Comparison of ENCODE assay signal across 8 mouse cellular contexts in the genomic region with DNA sequence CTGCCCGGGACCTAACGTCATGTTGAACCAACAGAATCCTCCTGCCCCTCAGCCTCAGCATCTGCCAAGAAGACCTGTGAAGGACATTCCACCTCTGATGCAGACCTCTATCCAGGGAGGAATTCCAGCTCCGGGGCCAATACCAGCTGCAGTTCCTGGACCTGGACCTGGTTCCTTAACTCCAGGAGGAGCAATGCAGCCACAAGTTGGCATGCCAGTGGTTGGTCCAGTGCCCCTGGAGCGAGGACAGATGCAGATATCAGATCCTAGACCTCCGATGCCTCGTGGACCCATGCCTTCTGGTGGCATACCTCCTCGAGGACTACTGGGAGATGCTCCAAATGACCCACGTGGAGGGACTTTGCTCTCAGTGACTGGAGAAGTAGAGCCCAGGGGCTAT. TPM values are rescaled to one million over a fixed set of nuclear protein-coding genes. Genes with fewer than 3 reads are reported as not detected.
A peak's percentile ranks its signal among the peaks of the same experiment; 100 is the strongest.
DNase-seq lines count a peak whose midpoint lies in the region; ATAC-seq and TF ChIP-seq lines count a peak whose summit lies in the region.

No protein-coding gene starts in this region.

- no peaks in the 10 kb centered on the region for H3K36me3 ChIP-seq in testis, adult 2 months (ENCODE audit: control insufficient read depth, insufficient read depth, low read length)
- H3K36me3 ChIP-seq in hindbrain, embryonic 12.5 days: peaks cover 38% of the 10 kb centered on the region
- H3K36me3 ChIP-seq in midbrain, embryonic 13.5 days: peaks cover 38% of the 10 kb centered on the region

- 0 out of 2 replicates have a peak, but pooled peaks cover 4% of the 10 kb centered on the region for H3K9me3 ChIP-seq in hindbrain, embryonic 12.5 days (replicated peaks)
- H3K9me3 ChIP-seq in midbrain, embryonic 13.5 days: no peaks in the 10 kb centered on the region

- no peak for DNase-seq in cerebellum, postnatal 4 days (ENCODE audit: low spot score in 2 of 2)
- no peak for DNase-seq in testis, postnatal 10 days (ENCODE audit: low spot score)
- DNase-seq in ovary, postnatal 10 days (ENCODE audit: low spot score): no peak

- peak overlapping the region; percentile 82; the same call in 1 of the 2 replicates for H3K9ac ChIP-seq in hindbrain, embryonic 12.5 days
- H3K9ac ChIP-seq in midbrain, embryonic 13.5 days (replicated peaks): peak overlapping the region; percentile 82; the same call in 1 of the 2 replicates

- H3K4me1 ChIP-seq in testis, adult 2 months (ENCODE audit: control insufficient read depth, insufficient read depth, low read length): peaks cover 9% of the 10 kb centered on the region
- peaks cover 18% of the 10 kb centered on the region for H3K4me1 ChIP-seq in hindbrain, embryonic 12.5 days
- H3K4me1 ChIP-seq in midbrain, embryonic 13.5 days (replicated peaks): peaks cover 25% of the 10 kb centered on the region

- peak overlapping the region; percentile 93 for H3K4me3 ChIP-seq in testis, adult 2 months (ENCODE audit: control insufficient read depth, low read depth, low read length)
- peak overlapping the region; percentile 68 for H3K4me3 ChIP-seq in hindbrain, embryonic 12.5 days
- peak overlapping the region; percentile 80 for H3K4me3 ChIP-seq in midbrain, embryonic 13.5 days (replicated peaks)

- peak; percentile 5; the same call in 1 of the 2 replicates for ATAC-seq in cerebellum, adult (ENCODE audit: insufficient number of reproducible peaks, low FRiP score, low TSS enrichment)
- no peak for ATAC-seq in hindbrain, embryonic 12.5 days (ENCODE audit: low FRiP score)
- no peak for ATAC-seq in midbrain, embryonic 13.5 days
- no peak for ATAC-seq in frontal cortex, adult (ENCODE audit: low TSS enrichment)

- WGBS in hindbrain, embryonic 12.5 days: 94% methylated on average over 8 of the region's 8 CpGs
- 95% methylated on average over 8 of the region's 8 CpGs for WGBS in midbrain, embryonic 13.5 days

- peak overlapping the region; percentile 73 for H3K4me2 ChIP-seq in hindbrain, embryonic 12.5 days (replicated peaks)
- H3K4me2 ChIP-seq in midbrain, embryonic 13.5 days (replicated peaks): peak overlapping the region; percentile 91

- TF ChIP-seq POLR2A in testis, adult 2 months (IDR thresholded peaks at IDR 0.05; ENCODE audit: control insufficient read depth, low read depth, low read length): no peak

- H3K27me3 ChIP-seq in testis, adult 2 months (ENCODE audit: control insufficient read depth, insufficient read depth, low read length): no peaks in the 10 kb centered on the region
- no peaks in the 10 kb centered on the region for H3K27me3 ChIP-seq in hindbrain, embryonic 12.5 days
- H3K27me3 ChIP-seq in midbrain, embryonic 13.5 days: no peaks in the 10 kb centered on the region; the same call in 1 of the 2 replicates

- TF ChIP-seq CTCF in testis, adult 2 months (IDR thresholded peaks at IDR 0.05; ENCODE audit: control insufficient read depth, insufficient read depth, insufficient replicate concordance, low read depth, low read length): no peak

- H3K27ac ChIP-seq in testis, adult 2 months (ENCODE audit: control insufficient read depth, insufficient read depth, low read depth, low read length): no peak overlapping the region
- no peak overlapping the region for H3K27ac ChIP-seq in hindbrain, embryonic 12.5 days
- H3K27ac ChIP-seq in midbrain, embryonic 13.5 days: no peak overlapping the region

RNA-seq across cellular contexts. Expression of gene Cstf2t, which starts 1.1 kb away (rescaled TPM):
- polyA plus RNA-seq in testis, adult 2 months (2012; rRNA removed): 9.9 and 10.7 TPM in 2 replicates
- 78.7 and 82.6 TPM in 2 replicates for polyA plus RNA-seq in hindbrain, embryonic 12.5 days (2016; fragmentation: Nextera tagmentation; extraction: Ambion mirVana)
- 79.6 and 79.7 TPM in 2 replicates for polyA plus RNA-seq in midbrain, embryonic 13.5 days (2015; fragmentation: Nextera tagmentation; extraction: Ambion mirVana)
